Mouse (Mus musculus) kidney, adult 18-20 months (tissue): ENCODE measurements at regions not wholly inside any gene's neighbourhood (a gene's known extent, or its start where the extent isn't known, plus 50 kb on each side); places are given as distances from the start of the nearest gene placed in this dataset.

ENCODE experiments used
- DNase-seq: peaks from one replicate; pipeline ENCODE4 v3.0.0; 2021

DNA sequence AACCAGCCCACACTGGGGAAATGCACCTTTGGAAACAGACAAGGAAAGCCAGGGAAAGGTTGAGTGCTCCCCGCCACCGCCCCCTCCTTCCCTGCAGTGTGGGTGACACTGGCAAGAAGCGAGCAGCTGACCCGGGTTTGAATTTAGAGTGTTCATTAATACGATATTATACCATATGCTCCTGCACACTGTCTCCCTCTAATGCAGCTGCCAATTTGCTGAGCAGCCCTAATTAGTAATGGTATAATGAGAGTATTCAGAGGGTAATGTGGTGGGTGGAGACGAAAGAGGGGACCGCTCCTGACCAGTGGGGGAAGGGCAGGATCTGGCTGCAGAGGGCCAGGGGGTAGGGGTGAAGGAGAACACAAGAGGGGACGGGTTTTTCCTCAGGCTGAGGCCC, 111.9 kb upstream of the Lhx1 start:
- peak; percentile 18 for DNase-seq

DNA sequence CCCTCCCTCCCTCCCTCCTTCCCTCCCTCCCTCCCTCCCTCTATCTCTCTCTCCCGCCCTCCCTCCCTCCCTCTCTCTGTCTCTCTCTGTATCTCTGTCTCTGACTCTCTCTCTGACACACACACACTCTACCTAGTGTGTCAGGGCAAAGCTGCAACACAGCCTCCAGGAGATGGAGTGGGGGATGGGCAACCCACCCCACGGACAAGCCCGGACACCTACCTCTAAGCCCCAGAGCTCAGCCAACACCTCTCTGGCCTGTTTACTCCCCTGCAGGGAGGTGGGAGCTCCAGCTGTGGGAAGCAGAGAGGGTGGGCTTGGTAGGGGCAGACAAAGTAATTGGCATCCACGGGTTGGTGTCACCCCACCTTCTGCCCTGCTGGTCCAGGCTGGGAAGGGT, 109.7 kb upstream of the Lhx1 start:
- no peak for DNase-seq

DNA sequence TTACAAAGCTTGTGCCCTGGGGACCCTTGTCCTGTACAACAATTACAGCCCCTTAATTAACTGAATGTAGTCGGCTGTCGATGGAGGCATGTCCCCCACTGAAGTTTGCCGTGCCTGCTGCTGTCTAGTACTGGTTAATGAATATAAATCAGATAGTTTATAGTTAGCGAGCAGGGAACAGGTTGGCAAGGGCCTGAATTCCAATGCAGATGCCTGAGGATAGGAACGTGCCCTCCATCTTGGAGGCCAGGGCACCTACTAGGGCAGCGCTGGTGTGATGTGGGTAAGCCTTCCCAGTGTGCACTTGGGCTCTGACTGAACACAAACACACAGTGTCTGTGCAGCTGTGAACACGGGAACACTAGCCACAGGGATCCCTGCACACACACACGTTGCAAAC, 108.0 kb upstream of the Lhx1 start:
- peak; percentile 59 for DNase-seq

DNA sequence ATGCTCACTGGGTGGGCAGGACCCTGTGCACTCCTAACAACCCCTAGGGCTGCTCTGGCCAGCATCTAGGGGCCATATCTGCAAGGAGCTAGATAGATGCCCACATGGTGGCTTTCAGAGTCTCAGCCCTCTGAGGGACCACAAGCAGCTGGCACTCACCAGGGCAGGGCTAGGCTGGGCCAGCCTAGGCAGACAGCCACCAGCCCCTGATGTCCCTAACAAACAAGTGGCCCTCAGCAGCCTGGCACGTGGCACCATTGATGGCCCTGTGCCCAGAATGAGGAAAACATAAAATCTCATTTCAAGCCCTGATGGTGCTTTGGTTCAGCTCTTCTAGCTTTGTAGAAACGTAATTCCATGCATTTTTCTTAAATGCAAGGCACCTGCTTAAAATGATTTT, 102.8 kb upstream of the Lhx1 start:
- peak; percentile 77 for DNase-seq

DNA sequence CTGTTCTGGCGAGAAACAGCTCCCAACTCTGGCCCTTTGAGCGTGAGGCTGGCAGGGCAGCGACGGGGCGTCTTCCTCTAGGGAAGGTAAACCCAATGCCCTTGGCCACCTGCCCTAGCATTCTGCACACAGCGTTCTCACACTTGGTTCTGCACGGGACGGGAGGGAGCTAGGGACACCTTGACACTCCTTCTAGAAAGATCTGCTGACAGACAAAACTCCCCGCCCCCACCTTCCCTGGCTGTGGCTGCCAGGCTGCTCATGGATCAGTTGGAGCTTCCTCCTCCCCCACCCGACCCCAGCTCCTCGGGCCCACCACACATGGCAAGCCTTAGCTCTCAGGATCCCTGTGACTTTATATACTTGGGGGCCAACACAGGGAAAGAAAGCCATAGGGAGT, 102.3 kb upstream of the Lhx1 start:
- peak; percentile 64 for DNase-seq

DNA sequence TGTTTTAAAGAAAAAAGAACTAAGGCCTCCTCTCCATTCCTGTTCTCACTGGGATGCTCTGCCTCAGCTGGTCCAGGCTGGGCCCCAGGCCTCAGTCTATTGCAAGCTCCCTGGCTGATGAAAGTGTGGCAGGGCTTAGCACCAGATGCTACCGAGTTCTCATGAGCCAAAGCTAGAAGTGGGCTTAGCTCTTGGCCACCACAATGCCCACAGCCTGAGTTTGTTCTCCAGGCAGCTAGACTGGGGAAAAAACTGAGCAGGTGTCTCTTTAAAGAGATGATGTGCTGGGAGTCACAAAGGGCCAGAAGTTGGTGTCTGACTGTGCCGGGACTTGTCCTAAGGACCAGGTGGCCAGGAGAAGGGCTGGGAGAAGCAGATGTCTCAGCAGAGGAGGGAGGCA, 101.9 kb upstream of the Lhx1 start:
- no peak for DNase-seq

DNA sequence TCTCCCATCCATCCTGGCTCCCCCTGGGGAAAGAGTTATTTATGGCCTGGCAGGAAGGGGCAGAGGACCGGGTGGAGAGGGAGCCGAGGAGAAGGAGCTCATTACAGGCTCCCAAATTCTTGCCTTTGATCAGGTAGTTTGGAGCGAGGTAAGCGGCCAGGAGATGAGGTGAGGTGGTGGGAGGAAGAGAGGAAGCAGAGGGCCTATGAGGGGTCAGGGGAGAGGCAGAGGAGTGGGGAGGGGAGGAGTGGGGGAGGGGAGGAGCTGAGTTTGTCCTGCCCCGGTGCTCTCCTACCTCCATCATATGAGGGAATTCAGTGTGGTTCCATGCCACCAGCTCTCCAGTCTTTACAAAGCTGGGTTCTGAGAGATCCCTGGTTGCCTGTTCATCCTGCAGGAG, 98.8 kb upstream of the Lhx1 start:
- DNase-seq: no peak

DNA sequence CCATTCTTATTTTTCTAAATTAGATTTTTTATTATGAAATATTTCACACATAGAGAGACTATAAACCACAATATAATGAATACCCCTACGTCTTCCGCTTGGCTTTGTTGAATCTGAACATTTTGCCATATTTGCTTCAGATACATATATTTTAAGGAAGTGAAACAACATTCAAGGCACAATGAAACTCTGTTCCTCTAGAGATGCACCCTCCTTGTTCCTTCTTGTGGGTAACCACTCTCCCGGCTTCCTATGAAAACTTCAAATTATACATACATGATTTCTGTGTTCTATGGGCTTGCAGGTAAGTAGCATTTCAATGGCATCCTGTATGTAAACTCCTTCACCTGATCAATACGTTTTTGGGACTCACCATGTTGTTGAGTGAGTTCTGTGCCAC, 94.4 kb upstream of the Lhx1 start:
- DNase-seq: no peak

DNA sequence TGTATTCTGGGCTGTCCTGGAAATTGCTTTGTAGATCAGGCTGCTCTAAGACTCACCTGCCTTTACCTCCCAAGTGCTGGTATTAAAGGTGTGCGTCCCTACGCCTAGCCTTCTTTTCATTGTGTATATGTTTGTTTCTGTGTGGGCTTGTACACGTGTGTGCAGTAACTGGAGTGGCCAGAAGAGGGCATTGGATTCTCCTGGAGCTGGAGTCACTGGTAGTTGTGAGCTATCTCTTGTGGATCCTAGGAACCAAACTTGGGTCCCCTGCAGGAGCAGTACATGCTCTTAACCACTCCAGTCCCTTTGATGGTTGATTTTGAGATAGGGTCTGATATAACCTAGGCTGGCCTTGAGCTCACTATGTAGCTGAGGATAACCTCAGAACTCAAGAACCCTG, 93.2 kb upstream of the Lhx1 start:
- DNase-seq: no peak

DNA sequence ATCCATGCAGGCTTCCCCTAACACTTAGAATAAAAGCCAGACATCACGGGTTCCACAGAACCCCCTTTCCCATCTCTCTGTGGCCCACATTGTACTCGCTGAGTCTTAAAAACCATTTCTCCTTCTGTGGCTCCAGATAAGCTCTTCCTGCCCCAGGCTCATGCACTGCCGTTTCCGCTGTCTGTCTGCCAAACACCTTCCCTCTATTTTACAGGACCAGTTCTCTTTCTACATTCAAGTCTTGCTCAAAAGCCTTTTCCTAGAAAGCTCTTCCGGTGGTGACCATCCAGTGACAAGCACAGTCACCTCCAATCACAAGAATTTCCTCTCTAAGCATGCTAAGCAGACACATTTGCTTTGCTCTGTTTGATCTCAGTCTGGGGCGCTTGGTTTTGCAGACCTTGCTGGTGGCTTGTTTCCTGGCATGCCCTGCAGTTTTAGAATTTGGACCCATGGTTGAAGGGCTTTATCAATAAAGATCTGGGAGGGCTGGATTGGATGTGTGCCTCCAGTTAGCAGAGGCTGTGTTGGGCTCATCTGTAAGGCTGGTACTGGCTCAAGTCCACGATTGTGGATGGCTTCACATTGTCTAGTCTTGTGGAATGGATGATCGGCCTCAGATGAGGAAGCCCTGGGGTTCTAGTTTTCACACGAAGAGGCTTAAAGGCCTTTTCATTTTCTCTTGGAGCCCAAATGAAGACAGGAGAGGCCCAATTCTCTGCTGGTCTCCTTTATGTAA, 87.8 kb upstream of the Lhx1 start:
- no peak for DNase-seq

DNA sequence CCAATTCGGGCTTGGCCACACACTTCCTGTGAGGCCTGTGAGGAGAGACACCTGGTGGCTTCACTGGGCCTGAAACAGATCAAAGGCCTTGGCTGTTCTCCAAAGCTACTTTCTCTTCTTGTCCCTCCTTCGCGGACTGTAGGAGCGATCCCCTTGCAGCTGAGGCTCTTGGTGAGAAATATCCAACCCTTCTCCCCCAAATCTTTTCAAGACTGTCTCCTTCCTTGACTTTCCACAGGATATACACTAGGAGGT, 86.2 kb upstream of the Lhx1 start:
- DNase-seq: no peak

DNA sequence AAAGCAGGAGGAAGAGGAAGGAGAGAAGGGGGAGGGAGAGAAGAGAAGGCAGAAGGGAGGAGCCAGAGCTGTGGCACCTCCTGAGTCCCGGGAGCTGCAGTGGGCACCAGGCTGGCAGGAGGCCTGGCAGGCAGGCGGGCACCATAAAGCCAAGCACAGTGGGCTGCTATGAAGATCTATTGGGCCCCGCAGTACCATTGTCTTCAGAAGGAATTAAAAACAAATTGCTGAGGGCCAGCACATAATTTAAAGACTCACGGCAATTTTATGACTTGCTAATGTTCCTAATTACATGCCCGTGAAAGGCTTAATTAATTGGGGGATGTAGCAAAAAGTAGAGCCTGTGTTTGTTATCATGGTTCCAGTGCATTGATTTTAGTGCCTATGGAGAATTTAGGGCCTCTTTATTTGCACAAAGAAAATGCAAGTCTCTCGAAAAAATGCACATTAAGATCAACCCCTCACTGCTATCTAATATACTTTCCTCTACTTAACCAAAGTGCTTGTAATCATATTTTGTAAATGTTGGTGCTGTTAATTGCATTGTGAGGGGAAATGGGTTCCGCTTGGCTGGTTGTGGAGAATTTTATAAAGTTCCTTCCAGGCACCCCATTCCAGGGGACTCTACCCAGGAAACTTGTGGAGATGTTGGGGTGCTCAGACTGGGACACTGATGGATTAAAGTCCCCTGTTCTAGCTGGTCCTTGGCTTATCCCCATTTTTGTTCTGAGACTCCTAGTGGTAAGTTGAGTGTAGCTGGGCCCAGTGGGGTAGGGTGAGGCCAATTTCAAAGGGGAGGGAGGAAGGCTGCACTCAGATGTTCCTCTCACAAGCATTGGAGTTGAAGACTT, 85.7 kb upstream of the Lhx1 start:
- no peak for DNase-seq

DNA sequence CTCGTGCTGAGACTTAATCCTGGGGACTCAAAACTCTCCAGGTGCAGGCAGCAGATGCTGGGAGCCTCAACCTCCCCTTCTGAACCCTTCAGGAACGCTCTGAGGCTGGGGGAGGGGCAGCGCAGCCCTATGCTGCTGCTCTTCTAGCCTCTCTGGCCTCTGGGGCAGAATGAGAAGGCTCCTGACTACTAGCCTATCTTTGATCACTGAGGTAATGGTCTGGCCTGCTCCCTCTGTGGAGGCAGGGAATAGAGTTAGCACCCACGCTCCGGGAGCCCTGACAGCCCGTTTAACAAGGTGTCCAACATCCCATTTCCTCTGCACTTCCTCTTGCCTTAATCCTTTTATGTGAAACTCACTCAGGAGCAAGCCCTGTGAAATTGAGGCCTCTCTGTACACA, 79.4 kb upstream of the Lhx1 start:
- DNase-seq: no peak

DNA sequence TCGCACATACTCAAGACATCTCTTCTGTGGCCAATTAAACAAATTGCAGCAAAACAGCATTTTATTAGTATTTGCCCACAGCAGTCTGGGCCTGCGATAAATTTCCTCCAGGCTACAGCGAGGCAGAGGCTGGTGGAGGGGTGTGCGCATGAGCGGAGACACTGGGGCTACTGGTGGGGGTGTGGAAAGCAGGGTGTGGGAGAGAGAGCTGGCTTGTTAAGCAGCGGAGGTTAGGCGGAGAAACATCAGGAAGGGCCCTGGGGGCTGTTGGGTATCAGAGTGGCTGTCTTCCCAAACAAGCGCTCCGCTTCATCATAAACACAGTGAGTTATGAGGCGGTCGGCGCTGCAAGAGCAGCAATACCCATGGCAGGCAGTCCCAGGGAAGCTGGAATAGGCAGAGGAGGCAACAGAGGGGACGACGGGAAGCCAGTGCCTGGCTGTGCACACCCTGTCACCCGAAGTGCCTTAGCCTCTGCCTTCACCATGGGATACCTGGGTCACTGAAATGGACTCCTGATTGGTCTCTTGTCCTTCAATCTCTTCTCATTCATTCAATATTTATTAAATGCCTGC, 74.0 kb upstream of the Lhx1 start:
- no peak for DNase-seq

DNA sequence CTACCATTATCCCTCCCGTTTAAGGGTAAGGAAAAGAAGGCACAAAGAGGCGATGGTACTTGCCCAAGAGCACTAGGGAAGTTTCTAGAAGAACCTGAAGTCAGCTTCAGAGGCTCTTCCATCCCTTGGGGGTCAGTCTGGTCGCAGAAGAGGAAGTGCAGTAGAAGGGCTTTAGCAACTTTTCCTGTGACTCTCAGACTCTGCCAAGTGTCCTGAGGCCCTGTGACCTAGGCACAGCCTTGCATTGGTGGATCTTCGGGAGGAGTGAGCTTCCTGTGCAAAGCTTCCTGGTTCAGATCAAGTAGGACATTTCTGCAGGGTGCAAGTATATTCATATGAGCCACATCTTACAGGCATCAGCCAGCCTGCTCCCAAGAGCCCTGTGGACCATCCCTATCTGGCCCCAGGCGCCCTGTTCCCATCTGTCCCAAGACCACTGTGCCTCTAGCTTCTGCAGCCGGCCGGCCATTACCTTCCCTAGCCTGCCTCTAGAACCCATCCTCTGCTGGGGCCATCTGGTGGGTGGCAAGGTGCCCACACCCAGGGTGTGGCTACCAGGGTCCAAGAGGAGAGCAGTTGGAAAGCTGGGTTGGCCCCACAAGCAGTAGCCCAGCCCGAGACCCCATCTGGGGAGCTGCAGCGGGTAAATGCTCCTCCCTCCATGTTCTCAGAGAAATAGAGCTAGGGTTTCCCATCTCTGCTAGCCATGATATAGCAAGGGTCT, 72.4 kb upstream of the Lhx1 start:
- DNase-seq: no peak

DNA sequence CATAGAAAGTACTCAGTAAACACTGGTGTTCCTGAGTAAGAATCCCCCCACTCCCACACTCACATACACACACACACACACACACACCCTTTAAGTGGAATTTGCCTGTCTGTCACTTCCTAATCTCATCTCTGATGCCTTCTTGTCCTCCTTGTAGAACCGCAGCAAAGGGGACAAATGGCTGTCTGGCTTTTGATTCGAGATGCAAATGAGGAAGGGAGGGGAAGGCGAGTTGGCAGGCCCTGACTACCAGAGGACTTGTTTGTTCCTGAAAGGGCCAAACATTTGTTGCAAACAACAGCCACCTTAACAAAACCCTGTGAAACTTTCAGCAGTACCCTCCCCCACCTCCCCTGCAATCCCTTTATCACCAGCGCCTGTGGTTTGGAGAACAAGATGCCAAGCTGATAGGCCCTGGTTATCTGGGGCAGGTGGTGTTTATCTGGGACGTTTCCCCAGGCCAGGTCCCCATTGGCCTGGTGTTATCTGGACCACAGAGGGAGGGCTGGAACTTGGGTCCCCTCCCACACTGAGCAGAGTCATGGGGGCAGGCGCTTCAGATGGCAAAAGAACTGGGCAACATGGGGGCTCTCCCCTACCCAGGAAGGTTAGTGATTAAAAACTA, 67.5 kb upstream of the Lhx1 start:
- DNase-seq: no peak

DNA sequence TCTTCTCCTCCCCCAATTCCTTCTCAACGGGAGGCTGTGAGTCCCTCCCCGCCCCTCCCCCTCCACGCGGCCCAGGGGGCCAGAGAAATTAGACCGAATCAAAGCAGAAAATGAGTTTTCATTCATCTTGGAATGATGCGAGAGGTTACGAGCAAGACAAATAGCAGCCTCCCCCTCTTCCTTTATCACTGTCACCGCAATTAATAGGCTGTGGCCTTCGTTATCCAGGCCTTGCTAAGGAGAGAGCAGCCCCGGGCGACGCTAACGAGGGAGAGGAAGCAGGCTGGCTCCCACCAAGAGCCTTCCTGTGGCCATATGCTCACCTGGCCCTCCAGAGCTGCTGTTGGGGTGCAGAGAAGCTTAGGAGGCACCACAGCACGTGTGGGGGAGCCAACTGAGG, 61.8 kb upstream of the Lhx1 start:
- no peak for DNase-seq

DNA sequence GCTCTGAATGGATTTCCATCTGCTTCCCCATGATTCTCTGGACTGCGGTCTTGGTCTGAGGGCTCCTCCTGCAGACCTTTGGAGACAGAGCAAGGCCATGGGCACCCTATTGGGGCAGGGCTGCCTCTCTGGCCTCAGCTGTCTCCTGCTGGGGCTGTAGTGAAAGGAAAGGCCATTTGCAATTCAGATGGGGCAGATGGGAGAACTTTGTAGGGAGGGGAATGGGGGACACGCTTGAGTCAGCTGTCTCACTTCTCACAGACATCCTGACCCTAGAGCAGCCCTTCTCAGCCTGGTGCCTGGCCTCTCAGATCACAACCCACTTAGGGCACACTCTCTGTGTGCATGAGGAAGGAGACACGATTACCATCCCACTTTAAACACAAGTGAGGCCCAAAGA, 60.3 kb upstream of the Lhx1 start:
- no peak for DNase-seq

DNA sequence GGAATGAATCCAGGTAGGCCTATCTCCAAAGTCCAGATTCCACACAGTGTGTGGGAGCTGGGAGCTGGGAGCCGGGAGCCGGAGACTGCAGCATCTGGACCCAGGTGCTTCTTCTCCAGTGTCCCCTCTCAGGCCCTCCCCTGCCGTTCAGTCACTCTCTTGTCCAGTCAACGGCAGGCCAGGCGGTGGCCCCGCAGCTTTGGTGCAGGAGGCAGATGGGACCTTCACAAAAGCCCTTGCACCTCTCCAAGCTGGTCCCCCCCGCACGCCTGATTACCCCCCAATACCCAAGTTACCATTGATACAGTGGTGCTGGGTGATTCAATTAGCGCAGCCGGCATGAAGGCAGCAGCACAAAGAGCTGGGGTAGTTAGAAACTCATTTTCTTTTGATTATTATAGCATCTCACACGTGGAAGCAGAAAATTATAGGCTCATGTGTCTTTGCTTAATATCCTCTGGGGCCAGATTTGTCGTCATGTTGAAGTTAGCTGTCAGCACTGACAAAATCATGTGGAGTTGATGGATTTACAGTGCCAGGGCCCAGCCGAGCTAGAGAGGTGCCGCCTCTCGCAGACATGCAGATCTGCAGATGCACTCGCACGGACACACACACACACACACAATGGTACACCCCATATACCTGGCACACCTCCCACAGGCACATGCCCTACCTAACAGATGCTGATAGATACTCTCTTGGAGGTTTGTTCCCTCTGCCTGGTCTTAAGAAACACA, 53.6 kb upstream of the Lhx1 start:
- DNase-seq: no peak
